Mouse (Mus musculus): ENCODE data around the gene Fktn. TPM values are rescaled to one million over a fixed set of nuclear protein-coding genes. Genes with fewer than 3 reads are reported as not detected.
"Not testable (repeated sequence)": the region's sequence is repeated elsewhere in the genome, so short reads cannot be mapped to it uniquely, and the experiment has no call there.

Fktn gene
- total RNA-seq (2021): 10 to 100 TPM; 31.0 to 33.7 TPM
- long read RNA-seq, experiment 1, full-length matches to known transcripts: 6 of 12 reads
- long read RNA-seq, experiment 1, partial matches to known transcripts: 5 of 12 reads
- long read RNA-seq, experiment 1, other reads (novel, unspliced or antisense): 1 of 12 reads
- long read RNA-seq, experiment 2, full-length matches to known transcripts: 10 of 17 reads
- long read RNA-seq, experiment 2, partial matches to known transcripts: 0 of 17 reads
- long read RNA-seq, experiment 2, other reads (novel, unspliced or antisense): 7 of 17 reads

GRCm38 (mm10) chr4:53713704-53714050 is at the start of gene Fktn:
Gene Fktn (plus strand): TSS chr4:53713998.
- intact Hi-C loops (cut with DNase I): no loop called here
- DNase-seq (ENCODE audit: low spot score in 2 of 2): peak in 1 of 2 experiments; percentile 12

GRCm38 (mm10) chr4:53682092-53682491 is 31.7 kb upstream of the Fktn start:
- intact Hi-C loops (cut with DNase I): no loop called here
- no peak for DNase-seq (ENCODE audit: low spot score in 2 of 2)

- no peak for DNase-seq (ENCODE audit: low spot score in 2 of 2)
- intact Hi-C loops (cut with DNase I): no loop called here
Observed at GRCm38 (mm10) chr4:53688965-53689364, 24.8 kb upstream of the Fktn start.

GRCm38 (mm10) chr4:53691418-53691817 is 22.4 kb upstream of the Fktn start:
- DNase-seq (ENCODE audit: low spot score in 2 of 2): peak in 1 of 2 experiments; percentile 37
- intact Hi-C loops (cut with DNase I): no loop called here

GRCm38 (mm10) chr4:53709166-53709565 is 4.6 kb upstream of the Fktn start:
- intact Hi-C loops (cut with DNase I); DNase-seq (ENCODE audit: low spot score in 2 of 2): not testable (repeated sequence)

- no peak for DNase-seq (ENCODE audit: low spot score in 2 of 2)
- intact Hi-C loops (cut with DNase I): no loop called here
Observed at GRCm38 (mm10) chr4:53710021-53710420, 3.8 kb upstream of the Fktn start.

GRCm38 (mm10) chr4:53710555-53711328 is 3.1 kb upstream of the Fktn start:
- intact Hi-C loops (cut with DNase I): no loop called here
- no peak for DNase-seq (ENCODE audit: low spot score in 2 of 2)

GRCm38 (mm10) chr4:53714051-53714814 is 435 bp downstream of the Fktn start:
- intact Hi-C loops (cut with DNase I): no loop called here
- peak; percentile 95 for DNase-seq (ENCODE audit: low spot score in 2 of 2)

GRCm38 (mm10) chr4:53715977-53716376 is 2.2 kb downstream of the Fktn start:
- DNase-seq (ENCODE audit: low spot score in 2 of 2): no peak
- intact Hi-C loops (cut with DNase I): no loop called here

- intact Hi-C loops (cut with DNase I): no loop called here
- DNase-seq (ENCODE audit: low spot score in 2 of 2): no peak
Observed at GRCm38 (mm10) chr4:53717546-53717945, 3.7 kb downstream of the Fktn start.

GRCm38 (mm10) chr4:53718261-53718660 is 4.5 kb downstream of the Fktn start:
- DNase-seq (ENCODE audit: low spot score in 2 of 2): no peak
- intact Hi-C loops (cut with DNase I): no loop called here

- DNase-seq (ENCODE audit: low spot score in 2 of 2): no peak
- intact Hi-C loops (cut with DNase I): no loop called here
Observed at GRCm38 (mm10) chr4:53722506-53722905, 8.7 kb downstream of the Fktn start.

- DNase-seq (ENCODE audit: low spot score in 2 of 2); intact Hi-C loops (cut with DNase I): not testable (repeated sequence)
Observed at GRCm38 (mm10) chr4:53726100-53726499, 12.3 kb downstream of the Fktn start.

- no peak for DNase-seq (ENCODE audit: low spot score in 2 of 2)
- intact Hi-C loops (cut with DNase I): no loop called here
Observed at GRCm38 (mm10) chr4:53728121-53728520, 14.3 kb downstream of the Fktn start.

GRCm38 (mm10) chr4:53738956-53739616 is 25.3 kb downstream of the Fktn start:
- peak; percentile 77 to 78 for DNase-seq (ENCODE audit: low spot score in 2 of 2)
- intact Hi-C loops (cut with DNase I): loop anchor here (2.0 kb wide), 1 partner anchor 106 kb away; no protein-coding TSS in a partner anchor

GRCm38 (mm10) chr4:53749831-53750230 is 36.0 kb downstream of the Fktn start:
- intact Hi-C loops (cut with DNase I): no loop called here
- peak; percentile 14 to 58 for DNase-seq (ENCODE audit: low spot score in 2 of 2)

- intact Hi-C loops (cut with DNase I): no loop called here
- peak; percentile 58 to 61 for DNase-seq (ENCODE audit: low spot score in 2 of 2)
Observed at GRCm38 (mm10) chr4:53750391-53751120, 36.8 kb downstream of the Fktn start.

- no peak for DNase-seq (ENCODE audit: low spot score in 2 of 2)
- intact Hi-C loops (cut with DNase I): no loop called here
Observed at GRCm38 (mm10) chr4:53757030-53757429, 43.2 kb downstream of the Fktn start.

- peak; percentile 19 to 46 for DNase-seq (ENCODE audit: low spot score in 2 of 2)
- intact Hi-C loops (cut with DNase I): no loop called here
Observed at GRCm38 (mm10) chr4:53758764-53759163, 45.0 kb downstream of the Fktn start.

Measured in left cerebral cortex, postnatal 14 days (tissue).